Mouse (Mus musculus): ENCODE data around the gene Gramd2.

The Gramd2 gene

DNA sequence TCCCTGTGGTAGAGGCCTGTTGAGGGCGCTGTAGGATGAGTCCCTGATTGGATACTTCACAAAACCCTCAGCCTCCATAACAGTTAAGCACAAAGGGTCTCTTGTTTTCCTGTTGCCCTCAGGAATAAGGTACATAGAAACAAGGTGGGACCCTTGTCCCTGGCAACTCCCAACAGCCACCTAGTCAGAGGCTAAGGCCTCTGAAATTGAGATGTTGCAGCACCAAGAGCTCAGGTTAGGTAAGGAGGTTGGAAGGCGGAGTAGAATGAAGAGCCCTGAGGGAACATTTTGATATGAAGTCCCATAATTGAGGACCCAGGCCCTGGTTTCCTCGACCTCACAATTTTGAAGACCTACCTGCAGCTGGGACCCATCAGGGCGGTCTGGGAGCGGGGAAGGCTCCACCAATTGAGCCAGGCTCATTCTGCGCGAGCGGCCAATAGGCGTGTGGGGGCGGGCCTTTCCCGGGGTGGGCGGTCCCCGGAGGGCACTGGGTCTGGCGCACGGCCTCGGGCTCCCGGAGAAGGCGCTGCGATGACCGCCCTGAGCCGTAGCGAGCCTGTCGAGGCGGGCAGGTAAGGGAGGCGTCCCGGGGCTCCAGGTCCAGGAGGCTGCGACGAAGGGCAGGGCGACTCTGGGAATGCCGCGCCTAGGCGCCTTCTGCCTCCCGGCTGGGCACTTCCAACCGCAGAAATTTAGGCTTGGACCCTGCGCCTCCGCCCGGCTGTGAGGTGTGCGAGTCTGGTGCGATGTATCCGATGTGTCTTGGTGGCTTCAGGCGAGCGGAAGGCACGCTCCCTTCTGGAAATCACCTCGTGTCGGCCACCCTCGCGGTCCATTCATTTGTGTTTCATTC, at the start of gene Gramd2:
Gene Gramd2, plus strand, starts transcription at position 467 of the 856 bp plus-strand sequence.
- peak; percentile 84 to 88 for DNase-seq

- no peak for DNase-seq
These were observed 41.6 kb upstream of the Gramd2 start for GRCm38 (mm10) chr9:59638372-59638771.

GRCm38 (mm10) chr9:59639936-59640335, 40.0 kb upstream of the Gramd2 start:
- no peak for DNase-seq

DNA sequence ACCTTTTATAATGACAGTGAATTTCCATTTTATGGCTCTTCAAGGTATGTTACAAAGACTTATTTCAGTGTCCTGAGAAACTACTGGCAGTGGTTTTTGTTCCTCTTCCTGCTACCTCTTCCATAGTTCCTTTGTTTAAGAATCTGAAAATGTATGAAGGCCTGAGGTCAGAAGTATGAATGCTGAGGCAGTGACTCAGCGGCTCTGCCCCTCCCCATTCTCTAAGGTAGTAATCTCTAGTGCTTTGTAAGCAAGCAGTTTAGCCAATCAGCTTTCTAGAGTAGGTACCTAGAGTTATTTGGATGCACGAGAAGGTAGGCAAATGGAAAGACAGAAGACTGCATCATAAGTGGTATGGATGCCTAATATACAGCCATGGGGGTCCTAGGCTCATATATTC, 38.6 kb upstream of the Gramd2 start:
- no peak for DNase-seq

DNA sequence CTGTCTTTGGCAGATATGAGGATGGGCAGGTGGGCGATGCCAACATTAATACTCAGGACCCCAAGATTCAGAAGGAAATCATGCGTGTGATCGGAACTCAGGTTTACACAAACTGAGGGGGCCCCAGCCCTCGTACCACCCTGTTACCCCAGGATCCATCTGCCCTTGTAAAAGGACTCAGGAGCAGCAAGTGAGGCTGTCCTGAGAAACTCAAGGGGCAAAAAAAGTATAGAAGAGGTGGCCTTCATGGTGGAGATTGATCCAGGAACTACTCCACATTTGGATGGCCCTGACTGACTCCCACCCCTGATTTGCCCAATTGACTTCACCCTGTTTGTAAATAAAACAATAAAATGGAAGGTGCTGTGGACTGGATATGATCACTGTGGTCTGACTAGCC, 30.0 kb upstream of the Gramd2 start:
- no peak for DNase-seq

GRCm38 (mm10) chr9:59653371-59653770, 26.6 kb upstream of the Gramd2 start:
- DNase-seq, result peak; percentile 37 to 59

GRCm38 (mm10) chr9:59654450-59654983, 25.4 kb upstream of the Gramd2 start:
- DNase-seq, result no peak

GRCm38 (mm10) chr9:59655958-59656634, 23.8 kb upstream of the Gramd2 start, which contains the start of gene Pkm:
TSS of gene Pkm (plus strand) at chr9:59656368.
- peak; percentile 98 to 99 for DNase-seq

DNA sequence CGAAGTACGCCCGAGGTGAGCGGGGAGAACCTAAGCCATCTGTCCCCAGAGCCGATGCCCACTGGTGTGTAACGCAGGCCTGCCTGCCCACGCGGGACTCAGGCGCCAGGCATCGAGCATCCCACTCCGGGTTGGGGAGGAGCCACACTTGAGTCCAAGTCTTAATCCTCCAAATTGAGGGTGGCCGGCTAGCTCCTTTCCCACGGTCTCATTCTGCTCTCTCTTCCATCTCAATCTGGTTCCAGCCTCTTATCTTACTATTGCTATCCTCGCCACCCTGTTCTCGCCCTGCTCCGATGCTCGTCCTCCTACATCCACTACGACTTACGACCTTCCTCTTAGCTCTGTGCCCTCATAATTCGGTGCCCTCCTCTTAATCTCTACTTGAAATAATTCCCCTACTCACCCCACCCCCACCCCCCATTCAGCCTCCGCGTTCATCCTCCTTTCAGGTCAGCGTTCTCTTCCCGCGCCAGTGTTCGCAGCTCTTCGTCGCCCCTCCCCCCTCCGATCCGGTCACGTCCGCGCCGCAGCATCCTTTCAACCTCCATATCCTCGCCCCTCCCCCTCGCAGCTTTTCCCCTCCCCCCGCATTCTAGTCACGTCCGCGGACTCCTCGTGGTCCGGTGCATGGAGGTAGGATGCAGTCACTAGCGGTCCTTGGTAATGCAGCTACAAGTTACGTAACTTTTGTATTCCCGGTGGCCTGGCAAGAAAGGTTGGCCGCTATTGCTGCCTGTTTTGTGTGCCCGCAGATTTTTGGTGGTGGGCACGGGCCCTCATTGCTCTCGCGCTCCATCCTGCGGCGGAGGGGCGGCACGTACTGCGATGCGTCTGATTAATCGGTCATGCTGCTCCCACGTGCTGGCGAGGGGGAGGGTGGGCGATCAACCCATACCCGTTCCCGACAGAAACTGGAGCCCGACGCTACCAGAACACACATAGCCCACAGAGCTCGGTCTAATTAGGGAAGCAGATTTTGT, 23.0 kb upstream of the Gramd2 start:
- DNase-seq, result peak; percentile 67 to 73

GRCm38 (mm10) chr9:59658146-59658545, 21.8 kb upstream of the Gramd2 start:
- no peak for DNase-seq

DNA sequence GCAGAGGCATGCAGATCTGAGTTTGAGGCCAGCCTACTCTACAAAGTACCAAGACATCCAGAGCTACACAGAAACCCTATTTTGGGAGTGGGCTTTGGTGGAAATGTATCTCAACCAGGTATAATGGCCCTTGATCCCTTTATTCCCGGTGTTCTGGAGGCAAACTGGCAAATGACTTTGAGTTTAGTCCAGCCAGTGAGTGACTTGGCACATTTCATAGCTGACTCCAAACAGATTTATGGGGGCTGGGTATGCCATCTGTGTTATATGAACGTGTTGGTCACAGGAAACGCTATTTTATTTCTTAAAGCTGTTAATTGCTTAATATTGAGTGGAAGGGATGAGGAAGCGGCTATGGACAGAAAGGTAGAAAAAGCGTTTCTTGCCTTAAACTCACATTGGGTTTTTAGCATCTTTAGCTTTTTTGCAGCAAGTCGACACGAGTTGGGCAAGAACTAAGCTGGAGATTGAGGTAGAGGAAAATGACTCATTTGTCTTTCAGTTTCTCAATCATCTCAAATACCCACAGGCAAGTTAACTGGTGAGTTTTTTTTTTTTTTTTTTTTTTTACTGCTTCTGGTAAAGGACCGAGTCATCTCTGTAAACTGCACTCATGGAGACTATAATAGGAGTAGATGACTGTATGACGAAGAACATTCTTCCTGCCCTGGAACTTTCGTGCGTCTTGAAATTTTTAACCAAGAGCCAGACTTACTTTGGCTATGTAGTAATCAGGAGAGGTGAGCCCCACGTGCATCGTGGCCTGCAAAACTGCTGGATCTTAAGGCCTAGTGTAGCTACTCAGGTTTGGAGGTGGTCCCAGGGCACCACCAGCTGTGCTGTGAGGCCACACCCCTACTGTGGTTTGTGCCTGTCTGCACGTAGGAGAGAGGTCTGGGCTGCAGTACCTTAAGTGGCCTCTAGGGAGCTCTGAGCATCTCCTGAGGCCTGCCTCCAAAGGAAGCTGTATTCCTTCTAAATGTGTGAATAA, 20.6 kb upstream of the Gramd2 start:
- DNase-seq, result peak; percentile 82 to 89

DNA sequence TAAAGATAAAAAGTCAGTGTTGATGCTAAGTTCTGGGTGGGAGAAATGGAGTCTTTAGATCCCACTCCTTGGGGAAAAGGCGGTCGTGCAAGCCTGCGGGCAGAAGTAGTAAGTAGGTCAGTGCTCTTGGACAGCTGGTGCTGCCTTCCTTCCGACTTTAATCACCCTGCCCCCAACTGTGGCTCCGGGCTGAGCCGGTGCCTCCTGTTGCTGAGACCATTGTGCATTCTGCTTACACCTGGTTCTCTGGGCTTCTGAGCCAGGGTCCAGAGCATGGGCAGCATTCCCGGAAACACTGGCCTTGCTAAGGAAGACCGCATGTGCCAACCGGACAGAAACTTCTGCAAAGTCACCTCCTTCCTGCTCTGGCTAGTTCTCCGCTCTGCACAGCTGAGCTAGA, 19.5 kb upstream of the Gramd2 start:
- DNase-seq, result peak in 1 of 2 experiments; percentile 40

DNA sequence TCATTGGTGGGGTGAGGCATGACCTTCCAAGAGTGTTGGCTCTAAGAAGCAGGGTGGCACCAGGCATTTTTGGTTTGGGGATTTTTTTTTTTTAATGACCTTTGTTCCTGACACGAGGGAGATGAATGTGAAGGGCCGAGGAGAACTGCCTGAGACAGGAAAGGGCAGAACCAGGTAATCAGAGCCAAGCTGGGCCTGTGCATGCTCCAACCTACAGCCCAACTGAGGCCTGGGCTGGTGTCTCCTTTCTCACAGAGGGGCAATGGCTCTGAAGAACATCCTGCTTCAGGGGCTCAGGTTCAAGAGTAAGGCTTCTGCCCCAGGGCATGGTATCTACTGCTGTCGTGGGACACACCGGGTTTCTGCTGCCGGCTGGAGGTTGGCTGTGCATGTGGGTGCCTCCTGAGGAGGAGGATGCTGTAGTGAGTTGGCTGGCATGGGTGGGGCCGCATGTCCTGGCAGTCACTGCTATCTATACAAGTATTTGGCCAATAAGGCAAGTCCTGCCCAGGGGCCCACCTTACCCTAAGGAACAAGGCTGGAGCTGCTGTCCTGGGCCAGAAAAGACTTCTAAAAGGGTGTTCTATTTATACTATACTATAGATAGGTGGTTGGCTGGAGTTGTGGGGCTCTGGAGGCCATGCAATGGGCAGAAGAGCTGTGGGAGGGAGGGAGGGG, 18.5 kb upstream of the Gramd2 start:
- DNase-seq, result no peak

DNA sequence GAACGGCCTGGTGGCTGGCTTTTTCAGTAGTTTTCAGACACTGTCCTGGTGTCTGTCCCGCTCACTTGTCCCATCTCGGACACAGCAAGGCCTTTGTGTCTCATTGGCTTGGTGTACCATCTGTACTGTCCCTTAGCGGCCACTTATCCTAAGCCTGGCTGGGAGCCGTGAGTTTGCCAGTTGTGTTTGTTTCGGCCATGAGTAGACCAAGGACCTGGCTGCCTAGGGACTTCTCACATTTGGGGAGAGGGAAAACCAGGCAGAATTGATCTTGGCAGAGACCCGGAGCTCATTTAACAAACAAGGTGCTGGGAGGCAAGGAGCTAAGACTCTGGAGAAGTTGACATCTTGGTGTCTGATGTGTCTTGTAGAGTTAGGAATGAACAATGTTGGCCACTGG, 16.7 kb upstream of the Gramd2 start:
- no peak for DNase-seq

- DNase-seq, result no peak
These were observed 16.0 kb upstream of the Gramd2 start for GRCm38 (mm10) chr9:59663957-59664356.

- peak; percentile 77 to 82 for DNase-seq
These were observed 15.2 kb upstream of the Gramd2 start for GRCm38 (mm10) chr9:59664664-59665256.

DNA sequence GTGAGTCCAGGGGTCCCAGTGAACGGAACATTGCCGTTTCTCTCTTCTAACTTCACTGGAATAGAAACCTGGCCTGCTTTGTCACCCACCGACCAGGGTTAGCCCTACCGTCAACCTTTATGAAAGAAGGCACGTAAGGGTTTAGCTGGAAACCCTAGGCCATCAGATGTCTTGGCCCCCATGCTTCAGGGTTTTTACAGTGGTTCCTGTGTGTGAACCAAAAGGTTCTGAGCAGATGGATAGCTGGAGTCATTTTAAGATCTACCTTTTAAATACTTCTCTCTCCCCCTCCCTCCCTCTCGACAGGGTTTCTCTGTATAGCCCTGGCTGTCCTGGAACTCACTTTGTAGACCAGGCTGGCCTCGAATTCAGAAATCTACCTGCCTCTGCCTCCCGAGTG, 13.9 kb upstream of the Gramd2 start:
- DNase-seq, result no peak

- DNase-seq, result no peak
These were observed 13.1 kb upstream of the Gramd2 start for GRCm38 (mm10) chr9:59666813-59667212.

GRCm38 (mm10) chr9:59667250-59667649, 12.7 kb upstream of the Gramd2 start:
- DNase-seq, result no peak

GRCm38 (mm10) chr9:59667904-59668303, 12.0 kb upstream of the Gramd2 start:
- no peak for DNase-seq

All from lung, adult 18-20 months (tissue).